Mouse (Mus musculus): ENCODE measurements around the gene Tjap1.

- no peak for TF ChIP-seq CTCF (IDR thresholded peaks at IDR 0.05; ENCODE audit: low read depth)
- no peak for TF ChIP-seq EP300 (IDR thresholded peaks at IDR 0.05; ENCODE audit: low read depth)
Observed at GRCm38 (mm10) chr17:46304184-46304583, 21.4 kb upstream of the Tjap1 start.

All from liver, embryonic 14.5 days (tissue).